Mouse (Mus musculus): ENCODE measurements around the gene Scn2b. TPM values are rescaled to one million over a fixed set of nuclear protein-coding genes. Genes with fewer than 3 reads are reported as not detected.

The Scn2b gene
- polyA plus RNA-seq (2011; ENCODE audit: insufficient read length, low read depth, missing spikeins) = 0.28 and 0.83 TPM in 2 replicates

- Histone ChIP-seq H3K4me1 (ENCODE audit: control insufficient read depth, insufficient read depth, low read length) (peaks cover 3% of the 10 kb centered on the region; the same call in 1 of the 2 replicates), H3K4me3 (ENCODE audit: insufficient read depth, low read length) (peak within 1 kb of the TSS; percentile 19), H3K27ac (ENCODE audit: insufficient read depth, low read length) (no peak within 1 kb of the TSS)
- TF ChIP-seq CTCF (IDR thresholded peaks at IDR 0.05; ENCODE audit: borderline replicate concordance, insufficient read depth, low read length) (no peak), POLR2A (IDR thresholded peaks at IDR 0.05; ENCODE audit: low read depth, low read length) (no peak)
Observed at GRCm38 (mm10) chr9:45117741-45118431, at the start of gene Scn2b. Gene Scn2b (plus strand): TSS chr9:45117782.

GRCm38 (mm10) chr9:45071800-45072199 lies 45.8 kb upstream of the Scn2b start:
- Histone ChIP-seq H3K27ac (ENCODE audit: insufficient read depth, low read length) (no peak overlapping the region), H3K4me3 (ENCODE audit: insufficient read depth, low read length) (no peak overlapping the region), H3K4me1 (ENCODE audit: control insufficient read depth, insufficient read depth, low read length) (no peaks in the 10 kb centered on the region)
- no peak for TF ChIP-seq POLR2A (IDR thresholded peaks at IDR 0.05; ENCODE audit: low read depth, low read length)
- TF ChIP-seq CTCF (IDR thresholded peaks at IDR 0.05; ENCODE audit: borderline replicate concordance, insufficient read depth, low read length) = no peak

GRCm38 (mm10) chr9:45077859-45078258 lies 39.7 kb upstream of the Scn2b start:
- H3K27ac ChIP-seq (ENCODE audit: insufficient read depth, low read length) = no peak overlapping the region
- no peak overlapping the region for H3K4me3 ChIP-seq (ENCODE audit: insufficient read depth, low read length)
- H3K4me1 ChIP-seq (ENCODE audit: control insufficient read depth, insufficient read depth, low read length) = no peaks in the 10 kb centered on the region
- TF ChIP-seq POLR2A (IDR thresholded peaks at IDR 0.05; ENCODE audit: low read depth, low read length) (no peak), CTCF (IDR thresholded peaks at IDR 0.05; ENCODE audit: borderline replicate concordance, insufficient read depth, low read length) (no peak)

- no peak within 1 kb of the TSS for H3K27ac ChIP-seq (ENCODE audit: insufficient read depth, low read length)
- TF ChIP-seq CTCF (IDR thresholded peaks at IDR 0.05; ENCODE audit: borderline replicate concordance, insufficient read depth, low read length) = no peak
- TF ChIP-seq POLR2A (IDR thresholded peaks at IDR 0.05; ENCODE audit: low read depth, low read length) = no peak
- H3K4me1 ChIP-seq (ENCODE audit: control insufficient read depth, insufficient read depth, low read length) = no peaks in the 10 kb centered on the region
- H3K4me3 ChIP-seq (ENCODE audit: insufficient read depth, low read length) = no peak within 1 kb of the TSS
Observed at GRCm38 (mm10) chr9:45079011-45079410, 38.6 kb upstream of the Scn2b start, which contains the start of gene Jaml. Gene Jaml (plus strand): TSS chr9:45079183.

- no peaks in the 10 kb centered on the region for H3K4me1 ChIP-seq (ENCODE audit: control insufficient read depth, insufficient read depth, low read length)
- TF ChIP-seq CTCF (IDR thresholded peaks at IDR 0.05; ENCODE audit: borderline replicate concordance, insufficient read depth, low read length) (no peak), POLR2A (IDR thresholded peaks at IDR 0.05; ENCODE audit: low read depth, low read length) (no peak)
- H3K27ac ChIP-seq (ENCODE audit: insufficient read depth, low read length) = no peak overlapping the region
- H3K4me3 ChIP-seq (ENCODE audit: insufficient read depth, low read length) = no peak overlapping the region
Observed at GRCm38 (mm10) chr9:45083132-45083531, 34.5 kb upstream of the Scn2b start.

- no peak for TF ChIP-seq POLR2A (IDR thresholded peaks at IDR 0.05; ENCODE audit: low read depth, low read length)
- TF ChIP-seq CTCF (IDR thresholded peaks at IDR 0.05; ENCODE audit: borderline replicate concordance, insufficient read depth, low read length) = no peak
Observed at GRCm38 (mm10) chr9:45084556-45084955, 33.0 kb upstream of the Scn2b start.

GRCm38 (mm10) chr9:45085741-45086690 lies 31.6 kb upstream of the Scn2b start:
- Histone ChIP-seq H3K4me1 (ENCODE audit: control insufficient read depth, insufficient read depth, low read length) (no peaks in the 10 kb centered on the region), H3K27ac (ENCODE audit: insufficient read depth, low read length) (no peak overlapping the region), H3K4me3 (ENCODE audit: insufficient read depth, low read length) (no peak overlapping the region)
- no peak for TF ChIP-seq CTCF (IDR thresholded peaks at IDR 0.05; ENCODE audit: borderline replicate concordance, insufficient read depth, low read length)
- TF ChIP-seq POLR2A (IDR thresholded peaks at IDR 0.05; ENCODE audit: low read depth, low read length) = no peak

More at GRCm38 (mm10) chr9:45084556-45084955, 33.0 kb upstream of the Scn2b start:
- Histone ChIP-seq H3K27ac (ENCODE audit: insufficient read depth, low read length) (no peak overlapping the region), H3K4me1 (ENCODE audit: control insufficient read depth, insufficient read depth, low read length) (no peaks in the 10 kb centered on the region), H3K4me3 (ENCODE audit: insufficient read depth, low read length) (no peak overlapping the region)

GRCm38 (mm10) chr9:45088040-45088439 lies 29.5 kb upstream of the Scn2b start:
- H3K4me3 ChIP-seq (ENCODE audit: insufficient read depth, low read length) = no peak overlapping the region
- H3K27ac ChIP-seq (ENCODE audit: insufficient read depth, low read length) = no peak overlapping the region
- H3K4me1 ChIP-seq (ENCODE audit: control insufficient read depth, insufficient read depth, low read length) = no peaks in the 10 kb centered on the region
- TF ChIP-seq POLR2A (IDR thresholded peaks at IDR 0.05; ENCODE audit: low read depth, low read length) (no peak), CTCF (IDR thresholded peaks at IDR 0.05; ENCODE audit: borderline replicate concordance, insufficient read depth, low read length) (no peak)

GRCm38 (mm10) chr9:45090811-45091210 lies 26.8 kb upstream of the Scn2b start:
- Histone ChIP-seq H3K4me3 (ENCODE audit: insufficient read depth, low read length) (no peak overlapping the region), H3K27ac (ENCODE audit: insufficient read depth, low read length) (no peak overlapping the region), H3K4me1 (ENCODE audit: control insufficient read depth, insufficient read depth, low read length) (no peaks in the 10 kb centered on the region)
- TF ChIP-seq CTCF (IDR thresholded peaks at IDR 0.05; ENCODE audit: borderline replicate concordance, insufficient read depth, low read length) = no peak
- TF ChIP-seq POLR2A (IDR thresholded peaks at IDR 0.05; ENCODE audit: low read depth, low read length) = no peak
